Mouse (Mus musculus): Measurements from ENCODE around the gene Map4k3.

GRCm38 (mm10) chr17:80765204-80765603, 36.9 kb upstream of the Map4k3 start:
- TF ChIP-seq CTCF (IDR thresholded peaks at IDR 0.05; ENCODE audit: low read depth, low read length) (no peak), POLR2A (IDR thresholded peaks at IDR 0.05; ENCODE audit: extremely low read depth, insufficient read depth, low read length) (no peak)

Data from liver, adult 2 months (tissue).